Mouse (Mus musculus): ENCODE measurements around the gene Ttc28.

GRCm38 (mm10) chr5:110898169-110898568 is 18.6 kb downstream of the Ttc28 start:
- TF ChIP-seq HCFC1 (IDR thresholded peaks at IDR 0.05; ENCODE audit: borderline replicate concordance, insufficient read depth, low read length): no peak
- TF ChIP-seq MAFK (IDR thresholded peaks at IDR 0.05; ENCODE audit: insufficient read depth, low read depth, low read length): no peak
- TF ChIP-seq ZNF384 (IDR thresholded peaks at IDR 0.05; ENCODE audit: low read depth, low read length): no peak
- no peak for TF ChIP-seq CHD2 (IDR thresholded peaks at IDR 0.05; ENCODE audit: low read depth, low read length)
- no peak for TF ChIP-seq ZC3H11A (IDR thresholded peaks at IDR 0.05; ENCODE audit: borderline replicate concordance, low read depth, low read length)
